Mouse (Mus musculus): Measurements from ENCODE around the gene Frzb. TPM values are rescaled to one million over a fixed set of nuclear protein-coding genes. Genes with fewer than 3 reads are reported as not detected.

Frzb gene
- polyA plus RNA-seq, 1 experiment from 2014 or later, result 1.2 TPM

DNA sequence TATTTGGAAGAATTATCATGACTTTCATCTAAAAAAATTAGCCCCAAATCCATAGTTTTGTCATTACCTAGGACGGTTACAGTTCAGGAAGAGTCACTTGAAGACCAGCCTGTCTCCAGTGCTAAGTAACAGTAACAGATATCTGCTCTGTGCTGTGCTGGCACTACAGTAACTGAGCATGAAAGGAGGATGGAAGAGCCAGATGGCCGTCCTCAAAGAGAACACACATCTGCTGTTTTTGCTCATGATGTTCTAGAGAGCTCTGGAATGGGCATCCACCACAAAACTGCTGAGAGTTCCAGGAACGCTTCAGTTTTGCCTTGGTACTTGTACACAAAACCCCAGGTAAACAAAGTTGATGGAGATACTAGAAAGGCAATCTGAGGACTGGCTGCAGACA lies 59.1 kb downstream of the Frzb start:
- no peak overlapping the region for H3K9ac ChIP-seq (ENCODE audit: low read depth, low read length)
- H3K4me2 ChIP-seq (replicated peaks; ENCODE audit: low read depth), result no peak overlapping the region
- WGBS, result 55% methylated on average over 3 of the region's 3 CpGs
- ATAC-seq, result no peak
- no peaks in the 10 kb centered on the region for H3K4me1 ChIP-seq (replicated peaks; ENCODE audit: control insufficient read depth, insufficient read depth, low read length)
- H3K4me3 ChIP-seq (ENCODE audit: low read depth, low read length), result no peak overlapping the region
- H3K9me3 ChIP-seq (ENCODE audit: control insufficient read depth), result no peaks in the 10 kb centered on the region
- TF ChIP-seq CTCF (IDR thresholded peaks at IDR 0.05; ENCODE audit: low read depth), result no peak
- no peak overlapping the region for H3K27ac ChIP-seq (ENCODE audit: low read depth, low read length)
- H3K36me3 ChIP-seq (ENCODE audit: control insufficient read depth, insufficient read depth), result no peaks in the 10 kb centered on the region
- H3K27me3 ChIP-seq (replicated peaks; ENCODE audit: control insufficient read depth, insufficient read depth, low read length), result no peaks in the 10 kb centered on the region

DNA sequence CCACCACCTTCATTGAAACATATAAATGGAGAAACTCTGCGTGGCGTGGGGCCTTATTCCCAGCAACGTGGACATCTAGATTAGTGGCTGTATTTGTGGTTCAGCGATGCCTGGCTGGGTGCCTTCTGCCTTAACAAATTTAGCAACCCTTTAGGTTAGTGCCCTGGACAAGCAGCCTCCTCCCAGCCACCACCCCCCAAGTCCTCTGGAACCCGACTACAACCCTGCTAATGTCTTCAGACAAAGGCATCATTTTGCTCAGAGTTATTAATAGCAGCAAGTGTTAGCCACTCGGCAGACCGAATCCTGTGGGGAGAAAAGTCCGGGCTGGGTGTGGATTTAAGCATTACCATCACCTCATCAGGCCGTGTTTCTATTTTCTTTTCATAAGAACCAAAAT lies 59.8 kb downstream of the Frzb start:
- no peak for TF ChIP-seq CTCF (IDR thresholded peaks at IDR 0.05; ENCODE audit: low read depth)
- Histone ChIP-seq H3K36me3 (ENCODE audit: control insufficient read depth, insufficient read depth) (no peaks in the 10 kb centered on the region), H3K4me3 (ENCODE audit: low read depth, low read length) (no peak overlapping the region), H3K4me1 (replicated peaks; ENCODE audit: control insufficient read depth, insufficient read depth, low read length) (no peaks in the 10 kb centered on the region), H3K9ac (ENCODE audit: low read depth, low read length) (no peak overlapping the region), H3K9me3 (ENCODE audit: control insufficient read depth) (no peaks in the 10 kb centered on the region), H3K4me2 (replicated peaks; ENCODE audit: low read depth) (no peak overlapping the region), H3K27me3 (replicated peaks; ENCODE audit: control insufficient read depth, insufficient read depth, low read length) (no peaks in the 10 kb centered on the region), H3K27ac (ENCODE audit: low read depth, low read length) (no peak overlapping the region)
- 73% methylated on average over 9 of the region's 9 CpGs for WGBS
- no peak for ATAC-seq

DNA sequence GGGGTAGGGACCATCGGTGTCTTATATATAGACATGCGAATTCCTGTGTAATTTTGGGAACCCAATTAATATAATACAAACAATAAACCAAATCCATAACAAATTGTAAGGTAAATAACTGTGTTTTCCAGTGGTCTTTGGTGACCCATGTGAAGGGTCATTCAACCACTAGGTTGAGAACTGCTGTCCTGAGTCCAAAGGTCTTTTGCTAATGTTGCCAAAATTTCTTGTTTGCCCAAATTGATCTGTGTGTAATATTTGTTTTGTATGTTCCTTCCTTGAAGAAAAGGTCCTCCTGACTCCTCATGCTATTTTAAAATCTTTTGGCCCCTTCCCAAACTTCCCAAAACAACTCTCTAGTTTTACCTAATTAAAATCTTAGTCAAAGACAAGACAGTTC lies 61.2 kb downstream of the Frzb start:
- 94% methylated on average over 2 of the region's 2 CpGs for WGBS
- TF ChIP-seq CTCF (IDR thresholded peaks at IDR 0.05; ENCODE audit: low read depth), result no peak
- H3K4me2 ChIP-seq (replicated peaks; ENCODE audit: low read depth), result no peak overlapping the region
- H3K9ac ChIP-seq (ENCODE audit: low read depth, low read length), result no peak overlapping the region
- no peak overlapping the region for H3K4me3 ChIP-seq (ENCODE audit: low read depth, low read length)
- H3K4me1 ChIP-seq (replicated peaks; ENCODE audit: control insufficient read depth, insufficient read depth, low read length), result no peaks in the 10 kb centered on the region
- no peaks in the 10 kb centered on the region for H3K9me3 ChIP-seq (ENCODE audit: control insufficient read depth)
- no peaks in the 10 kb centered on the region for H3K27me3 ChIP-seq (replicated peaks; ENCODE audit: control insufficient read depth, insufficient read depth, low read length)
- ATAC-seq, result no peak
- no peak overlapping the region for H3K27ac ChIP-seq (ENCODE audit: low read depth, low read length)
- H3K36me3 ChIP-seq (ENCODE audit: control insufficient read depth, insufficient read depth), result no peaks in the 10 kb centered on the region

DNA sequence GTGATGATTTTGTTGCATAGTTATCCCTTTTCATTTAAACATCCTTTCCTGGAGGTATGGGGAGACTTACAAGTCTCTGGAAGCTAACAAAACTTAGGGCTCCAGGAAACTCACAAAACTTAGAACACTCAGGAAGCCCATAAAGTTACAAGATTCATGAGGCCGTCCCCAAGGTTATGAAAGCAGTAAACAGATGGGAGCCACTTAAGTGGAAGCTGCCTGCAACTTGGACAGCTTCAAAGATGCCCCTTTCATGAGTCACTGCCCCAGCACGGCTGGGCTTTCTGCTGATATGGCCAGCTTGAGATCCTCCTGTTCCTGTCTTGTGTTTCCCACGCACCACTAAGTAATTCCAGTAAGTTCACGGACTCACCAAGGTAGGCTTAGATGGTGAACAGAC lies 63.0 kb downstream of the Frzb start:
- Histone ChIP-seq H3K9ac (ENCODE audit: low read depth, low read length) (no peak overlapping the region), H3K36me3 (ENCODE audit: control insufficient read depth, insufficient read depth) (no peaks in the 10 kb centered on the region), H3K4me3 (ENCODE audit: low read depth, low read length) (no peak overlapping the region), H3K4me2 (replicated peaks; ENCODE audit: low read depth) (no peak overlapping the region), H3K9me3 (ENCODE audit: control insufficient read depth) (no peaks in the 10 kb centered on the region), H3K27me3 (replicated peaks; ENCODE audit: control insufficient read depth, insufficient read depth, low read length) (no peaks in the 10 kb centered on the region), H3K4me1 (replicated peaks; ENCODE audit: control insufficient read depth, insufficient read depth, low read length) (no peaks in the 10 kb centered on the region), H3K27ac (ENCODE audit: low read depth, low read length) (no peak overlapping the region)
- 60% methylated on average over 4 of the region's 4 CpGs for WGBS
- TF ChIP-seq CTCF (IDR thresholded peaks at IDR 0.05; ENCODE audit: low read depth), result no peak
- no peak for ATAC-seq

DNA sequence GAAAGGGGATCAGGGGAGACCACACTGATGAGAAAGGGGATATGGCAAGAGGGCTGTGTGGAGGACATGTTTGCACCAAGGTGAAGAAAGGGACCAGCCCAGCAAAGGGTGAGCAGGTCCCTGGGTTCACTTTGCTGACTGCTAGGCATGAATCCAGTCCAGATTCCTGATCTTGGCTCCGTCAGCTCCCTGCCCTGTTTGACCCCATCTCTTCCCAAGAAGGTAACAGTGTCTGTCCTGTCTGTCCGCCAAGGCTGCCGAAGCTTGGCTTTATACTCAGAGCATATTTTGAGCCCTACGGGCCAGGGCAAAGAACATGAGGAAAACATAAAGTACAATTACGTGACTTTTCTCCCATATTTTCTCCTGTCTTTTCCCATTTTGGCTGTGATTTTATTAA lies 67.6 kb downstream of the Frzb start:
- Histone ChIP-seq H3K27me3 (replicated peaks; ENCODE audit: control insufficient read depth, insufficient read depth, low read length) (no peaks in the 10 kb centered on the region), H3K4me2 (replicated peaks; ENCODE audit: low read depth) (no peak overlapping the region), H3K9ac (ENCODE audit: low read depth, low read length) (no peak overlapping the region), H3K27ac (ENCODE audit: low read depth, low read length) (no peak overlapping the region), H3K4me3 (ENCODE audit: low read depth, low read length) (no peak overlapping the region), H3K9me3 (ENCODE audit: control insufficient read depth) (no peaks in the 10 kb centered on the region), H3K4me1 (replicated peaks; ENCODE audit: control insufficient read depth, insufficient read depth, low read length) (no peaks in the 10 kb centered on the region), H3K36me3 (ENCODE audit: control insufficient read depth, insufficient read depth) (no peaks in the 10 kb centered on the region)
- TF ChIP-seq CTCF (IDR thresholded peaks at IDR 0.05; ENCODE audit: low read depth), result no peak
- no peak for ATAC-seq
- WGBS, result 91% methylated on average over 5 of the region's 5 CpGs

DNA sequence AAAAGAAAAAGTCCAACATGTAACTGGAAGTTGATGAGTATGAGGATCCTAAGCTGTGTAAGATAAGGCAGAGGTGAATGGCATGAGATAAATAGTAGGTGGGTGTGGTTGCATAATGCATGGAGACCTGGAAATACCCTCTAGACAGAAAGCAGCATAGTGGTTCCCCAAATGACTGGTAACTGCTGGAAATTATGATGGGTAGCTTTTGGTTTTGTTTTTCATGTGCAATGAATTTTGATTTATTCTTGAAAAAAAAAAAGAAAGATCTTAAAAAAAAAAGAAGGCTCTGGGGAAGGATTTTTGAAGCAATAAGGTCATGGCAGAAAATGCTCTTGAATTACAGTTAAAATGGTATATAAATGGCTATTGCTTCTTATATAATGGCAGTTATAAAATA lies 72.5 kb downstream of the Frzb start:
- ATAC-seq, result no peak
- Histone ChIP-seq H3K4me1 (replicated peaks; ENCODE audit: control insufficient read depth, insufficient read depth, low read length) (no peaks in the 10 kb centered on the region), H3K9ac (ENCODE audit: low read depth, low read length) (no peak overlapping the region), H3K4me3 (ENCODE audit: low read depth, low read length) (no peak overlapping the region), H3K4me2 (replicated peaks; ENCODE audit: low read depth) (no peak overlapping the region), H3K9me3 (ENCODE audit: control insufficient read depth) (no peaks in the 10 kb centered on the region), H3K27ac (ENCODE audit: low read depth, low read length) (no peak overlapping the region), H3K27me3 (replicated peaks; ENCODE audit: control insufficient read depth, insufficient read depth, low read length) (no peaks in the 10 kb centered on the region), H3K36me3 (ENCODE audit: control insufficient read depth, insufficient read depth) (no peaks in the 10 kb centered on the region)
- TF ChIP-seq CTCF (IDR thresholded peaks at IDR 0.05; ENCODE audit: low read depth), result no peak

DNA sequence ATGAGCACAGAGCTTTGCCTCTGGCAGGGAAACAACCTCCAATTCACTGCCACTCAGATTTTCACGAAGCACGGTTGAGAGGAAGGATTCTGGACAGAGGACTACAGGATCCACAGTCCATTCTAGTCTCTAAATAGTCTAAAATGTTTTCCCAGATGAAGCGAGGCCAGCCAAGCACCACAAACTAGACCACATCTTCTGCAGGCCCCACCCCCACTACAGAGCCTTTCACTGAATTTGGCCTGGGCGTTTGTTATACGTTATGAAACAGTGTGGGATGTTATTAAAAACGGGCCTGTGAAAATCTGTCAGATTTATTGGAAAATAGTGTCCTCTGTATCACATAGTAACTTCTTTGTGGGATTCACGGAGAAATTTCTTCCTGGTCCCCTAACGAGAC lies 76.0 kb downstream of the Frzb start:
- no peaks in the 10 kb centered on the region for H3K36me3 ChIP-seq (ENCODE audit: control insufficient read depth, insufficient read depth)
- H3K9ac ChIP-seq (ENCODE audit: low read depth, low read length), result no peak overlapping the region
- ATAC-seq, result no peak
- H3K4me1 ChIP-seq (replicated peaks; ENCODE audit: control insufficient read depth, insufficient read depth, low read length), result no peaks in the 10 kb centered on the region
- no peak overlapping the region for H3K27ac ChIP-seq (ENCODE audit: low read depth, low read length)
- no peak overlapping the region for H3K4me2 ChIP-seq (replicated peaks; ENCODE audit: low read depth)
- H3K9me3 ChIP-seq (ENCODE audit: control insufficient read depth), result no peaks in the 10 kb centered on the region
- 85% methylated on average over 8 of the region's 8 CpGs for WGBS
- H3K4me3 ChIP-seq (ENCODE audit: low read depth, low read length), result no peak overlapping the region
- no peak for TF ChIP-seq CTCF (IDR thresholded peaks at IDR 0.05; ENCODE audit: low read depth)
- H3K27me3 ChIP-seq (replicated peaks; ENCODE audit: control insufficient read depth, insufficient read depth, low read length), result no peaks in the 10 kb centered on the region

Other genes starting within 250 kb of the Frzb start
- gene Prdx6b, start 155.2 kb downstream of the Frzb start, polyA plus RNA-seq (2015; fragmentation: Nextera tagmentation; extraction: Ambion mirVana), result not detected in 2 replicates
- 22.9 and 26.1 TPM in 2 replicates for gene Dnajc10, start 132.2 kb downstream of the Frzb start, polyA plus RNA-seq (2015; fragmentation: Nextera tagmentation; extraction: Ambion mirVana)
- 38.9 and 41.0 TPM in 2 replicates for gene Nckap1, start 133.8 kb upstream of the Frzb start, polyA plus RNA-seq (2015; fragmentation: Nextera tagmentation; extraction: Ambion mirVana)
- gene Dusp19, start 169.4 kb upstream of the Frzb start, polyA plus RNA-seq (2015; fragmentation: Nextera tagmentation; extraction: Ambion mirVana), result 11.3 TPM in 2 replicates
- 13.0 and 13.8 TPM in 2 replicates for gene Nup35, start 169.6 kb upstream of the Frzb start, polyA plus RNA-seq (2015; fragmentation: Nextera tagmentation; extraction: Ambion mirVana)